Mouse (Mus musculus) heart, adult 2 months (tissue): ENCODE measurements around the gene Rbfox2. TPM values are rescaled to one million over a fixed set of nuclear protein-coding genes. Genes with fewer than 3 reads are reported as not detected.
A peak's percentile ranks its signal among the peaks of the same experiment; 100 is the strongest.

Experiments used
- DNase-seq, 2 experiments: peaks; one replicate each; pipeline ENCODE4 v3.0.0; 2021
- H3K27ac ChIP-seq: fragments of 200-600 bp; 2 replicates; pipeline ENCODE4 v1.8.1; 2022
- H3K27me3 ChIP-seq: fragments of 200-500 bp; 2 replicates; pipeline ENCODE4 v1.6.1; 2012; ENCODE audit warnings: mild to moderate bottlenecking, low read length, inconsistent platforms, mixed read lengths; ENCODE audit not compliant: control insufficient read depth, insufficient read depth
- H3K36me3 ChIP-seq: fragments of 200-500 bp; 2 replicates; pipeline ENCODE4 v1.6.1; 2012; ENCODE audit warnings: low read length, inconsistent platforms; ENCODE audit not compliant: control insufficient read depth, insufficient read depth
- H3K4me1 ChIP-seq: fragments of 200-500 bp; 2 replicates; pipeline ENCODE4 v1.6.1; 2011; ENCODE audit warnings: low read length; ENCODE audit not compliant: control insufficient read depth, insufficient read depth
- H3K4me3 ChIP-seq: fragments of 200-600 bp; 2 replicates; pipeline ENCODE4 v1.8.1; 2022
- H3K79me2 ChIP-seq: fragments of 200-500 bp; replicated peaks from 2 replicates; pipeline ENCODE4 v1.6.1; 2012; ENCODE audit warnings: mild to moderate bottlenecking, inconsistent platforms, low read length, moderate library complexity, mixed read lengths; ENCODE audit not compliant: control insufficient read depth, insufficient read depth
- H3K9ac ChIP-seq: fragments of 200-500 bp; 2 replicates; pipeline ENCODE4 v1.6.1; 2012; ENCODE audit warnings: low read depth, mild to moderate bottlenecking, control low read depth, inconsistent platforms, low read length, mixed read lengths
- CTCF ChIP-seq: fragments of 200-600 bp; IDR thresholded peaks from 2 replicates; pipeline ENCODE4 v1.8.1; 2022; ENCODE audit warnings: antibody characterized with exemption, mild to moderate bottlenecking, moderate library complexity
- EP300 ChIP-seq: fragments of 200-500 bp; IDR thresholded peaks from 2 replicates; pipeline ENCODE4 v1.6.1; 2011; ENCODE audit warnings: low read depth, low read length, control low read depth; ENCODE audit not compliant: insufficient read depth
- POLR2A ChIP-seq: fragments of 200-500 bp; IDR thresholded peaks from 2 replicates; pipeline ENCODE4 v1.6.1; 2011; ENCODE audit warnings: mild to moderate bottlenecking, low read depth, low read length, control low read depth; ENCODE audit not compliant: insufficient read depth
- WGBS: fragments of 180-500 bp; shearing (Covaris S2); methylation state at CpG from one replicate; pipeline ENCODE4 v1.1.7; 2018; 5-methylcytosine and 5-hydroxymethylcytosine counted together
- intact Hi-C: fragments of 180-260 bp; cut with DNase I; formaldehyde crosslinking; loops from one replicate; pipeline ENCODE4 v1.15.1; 2025
- polyA plus RNA-seq: library from polyadenylated mRNA; depleted of rRNA; stranded (reverse); fragments of >200 nt; gene quantifications from 2 replicates; pipeline ENCODE4 v1.2.3, GENCODE M21; 2012
- total RNA-seq, 2 experiments: library from RNA; stranded (reverse); gene quantifications; 2 replicates each; pipeline ENCODE4 v1.2.3; 2021

Gene Rbfox2
- total and polyA plus RNA-seq, 3 experiments, result 86.0 to 110 (median 106) TPM

DNA sequence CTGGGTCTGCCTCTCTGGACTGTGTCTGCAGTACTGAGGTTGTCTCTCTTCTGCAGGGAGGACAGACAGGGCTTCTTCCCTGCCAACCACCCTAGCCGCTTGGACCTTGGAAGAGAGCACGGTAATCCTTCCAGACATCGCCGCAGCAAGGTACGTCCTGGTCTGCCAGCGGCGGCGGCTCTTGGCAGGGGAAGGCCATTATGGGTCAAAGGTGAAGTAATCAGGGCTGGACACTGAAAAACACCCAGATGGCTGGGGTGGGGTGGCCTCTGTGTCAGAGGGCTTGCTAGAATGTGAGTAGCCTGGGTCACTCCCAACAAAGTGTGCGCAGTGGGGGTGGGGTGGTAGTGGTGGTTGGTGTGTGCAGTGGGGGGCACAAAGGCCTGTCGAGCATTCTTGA lies 261.2 kb downstream of the Rbfox2 start:
- 72% methylated on average over 10 of the region's 10 CpGs for WGBS
- DNase-seq, result no peak
- Histone ChIP-seq H3K4me3 (no peak overlapping the region), H3K27ac (no peak overlapping the region), H3K9ac (no peak overlapping the region), H3K27me3 (no peaks in the 10 kb centered on the region), H3K4me1 (peaks cover 4% of the 10 kb centered on the region), H3K79me2 (no peaks in the 10 kb centered on the region), H3K36me3 (no peaks in the 10 kb centered on the region)
- TF ChIP-seq CTCF (no peak), POLR2A (no peak), EP300 (no peak)
- intact Hi-C loops, result no loop called here

GRCm38 (mm10) chr15:77044597-77045320 lies 262.0 kb downstream of the Rbfox2 start, which contains the start of gene Apol6:
TSS of gene Apol6 (plus strand) at chr15:77044729.
- Histone ChIP-seq H3K4me3 (no peak within 1 kb of the TSS), H3K79me2 (no peaks in the 10 kb centered on the region), H3K9ac (no peak within 1 kb of the TSS; the same call in 1 of the 2 replicates), H3K4me1 (peaks cover 4% of the 10 kb centered on the region), H3K27me3 (no peaks in the 10 kb centered on the region), H3K27ac (no peak within 1 kb of the TSS; the same call in 1 of the 2 replicates), H3K36me3 (no peaks in the 10 kb centered on the region)
- WGBS, result 72% methylated on average over 12 of the region's 12 CpGs
- TF ChIP-seq CTCF (no peak), POLR2A (no peak), EP300 (no peak)
- no peak for DNase-seq
- intact Hi-C loops, result no loop called here

DNA sequence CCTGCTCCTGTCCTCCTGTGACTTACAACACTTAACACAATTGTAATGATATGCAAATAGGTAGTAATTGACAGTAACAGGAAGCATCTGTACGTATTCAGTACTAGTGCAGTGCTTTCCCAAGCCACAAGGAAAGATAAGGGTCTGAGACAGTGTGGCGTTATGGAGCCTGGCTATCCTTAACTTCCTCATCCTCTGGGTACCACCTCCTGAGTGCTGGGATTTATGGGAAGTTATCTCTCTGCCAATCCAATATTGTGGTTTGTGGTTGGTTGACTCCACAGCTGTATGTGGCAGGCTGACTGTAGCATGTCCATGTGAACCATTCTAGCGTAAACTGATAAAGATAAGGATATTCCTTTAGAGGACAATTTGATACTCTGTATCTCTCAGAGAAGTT lies 266.0 kb downstream of the Rbfox2 start:
- Histone ChIP-seq H3K27me3 (no peaks in the 10 kb centered on the region), H3K79me2 (no peaks in the 10 kb centered on the region), H3K9ac (no peak overlapping the region), H3K4me3 (no peak overlapping the region), H3K4me1 (peaks cover 21% of the 10 kb centered on the region), H3K36me3 (peaks cover 2% of the 10 kb centered on the region; the same call in 1 of the 2 replicates), H3K27ac (no peak overlapping the region)
- DNase-seq, result no peak
- intact Hi-C loops, result loop anchor here (2.0 kb wide), 1 partner anchor 22 kb away; no protein-coding TSS in a partner anchor
- TF ChIP-seq POLR2A, result no peak
- no peak for TF ChIP-seq CTCF
- TF ChIP-seq EP300, result no peak
- 62% methylated on average over 3 of the region's 3 CpGs for WGBS

DNA sequence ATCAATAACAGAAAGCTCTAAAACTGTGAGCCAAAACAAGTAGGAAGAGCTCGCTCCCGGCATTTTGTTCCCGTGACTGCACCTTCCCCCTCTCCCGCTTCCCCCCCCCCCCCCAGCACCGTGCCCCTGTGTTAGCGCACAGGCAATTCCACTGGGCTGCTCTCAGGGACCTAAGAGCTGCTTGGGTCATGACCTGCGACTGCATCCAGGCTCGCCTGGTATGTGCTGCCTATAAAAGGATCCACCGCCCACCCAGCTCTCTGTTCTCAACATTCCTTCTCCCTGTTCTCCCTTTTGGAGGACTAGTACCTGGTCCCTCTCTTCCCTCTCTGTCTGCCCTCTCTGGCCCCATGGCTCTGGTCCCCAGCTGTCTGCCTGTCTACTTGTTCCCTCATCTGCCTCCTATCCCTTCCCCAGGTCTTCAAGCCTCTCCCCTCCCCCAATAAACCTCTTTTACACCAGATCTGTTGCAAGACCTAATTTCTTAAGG lies 267.5 kb downstream of the Rbfox2 start:
- WGBS, result 90% methylated on average over 5 of the region's 9 CpGs

DNA sequence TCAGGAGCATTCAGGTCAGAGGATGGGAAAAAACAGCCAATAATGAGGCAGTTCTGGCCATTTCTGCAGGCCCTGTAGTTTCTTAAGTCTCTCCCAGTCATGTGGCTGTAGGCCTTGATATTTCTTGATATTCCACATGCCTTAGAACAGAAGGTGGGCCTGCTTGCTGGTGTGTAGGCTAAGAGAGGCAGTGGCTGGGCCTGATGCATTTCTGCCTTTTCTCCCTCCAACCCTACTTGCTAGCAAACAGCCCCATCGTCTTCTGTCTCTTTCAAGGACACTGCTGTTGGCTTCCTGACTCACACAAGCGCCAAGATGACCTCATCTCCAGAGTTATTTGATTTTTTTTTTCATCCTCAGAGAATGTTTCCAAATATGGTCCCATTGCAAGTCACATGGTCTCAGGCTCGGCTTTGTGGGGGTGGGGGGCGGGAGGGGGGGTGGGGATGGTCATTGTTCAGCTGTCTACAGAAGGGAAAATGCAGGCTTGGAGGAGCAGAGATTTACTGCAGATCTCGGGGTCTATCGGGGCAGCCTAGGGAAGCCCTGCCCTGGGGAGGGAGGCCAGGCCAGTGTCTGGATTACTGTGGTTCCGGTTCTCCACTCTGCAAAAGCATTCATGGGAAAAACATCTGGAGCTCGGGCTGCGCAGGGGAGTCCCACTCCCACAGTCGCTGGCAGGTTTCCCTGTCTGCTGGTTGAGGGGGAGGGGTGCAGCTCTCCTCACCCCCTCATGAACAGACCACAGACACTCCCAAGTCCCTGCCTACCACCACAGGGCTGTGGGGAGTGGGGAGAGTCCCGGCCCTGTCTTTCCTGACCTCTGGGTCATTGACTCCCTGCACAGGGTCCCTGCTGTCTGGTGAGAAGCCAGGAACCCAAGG lies 269.3 kb downstream of the Rbfox2 start:
- Histone ChIP-seq H3K27ac (peak overlapping the region; percentile 99), H3K27me3 (no peaks in the 10 kb centered on the region), H3K79me2 (no peaks in the 10 kb centered on the region), H3K4me1 (peaks cover 21% of the 10 kb centered on the region), H3K4me3 (peak overlapping the region; percentile 35; the same call in 1 of the 2 replicates), H3K36me3 (peaks cover 2% of the 10 kb centered on the region; the same call in 1 of the 2 replicates), H3K9ac (peak overlapping the region; percentile 59)
- TF ChIP-seq CTCF (no peak), POLR2A (peak; percentile 51), EP300 (peak; percentile 81)
- intact Hi-C loops, result loop anchor here (2.0 to 5.0 kb wide), 4 partner anchors 60 to 330 kb away; no protein-coding TSS in a partner anchor
- DNase-seq, result peak; percentile 83 to 88
- WGBS, result 2% methylated on average over 11 of the region's 11 CpGs

More for the DNA sequence above, 267.5 kb downstream of the Rbfox2 start:
- intact Hi-C loops, result loop anchor here (2.0 to 5.0 kb wide), 4 partner anchors 62 to 328 kb away; no protein-coding TSS in a partner anchor
- Histone ChIP-seq H3K4me1 (peaks cover 21% of the 10 kb centered on the region), H3K4me3 (no peak overlapping the region), H3K9ac (no peak overlapping the region), H3K79me2 (no peaks in the 10 kb centered on the region), H3K27me3 (no peaks in the 10 kb centered on the region), H3K36me3 (peaks cover 2% of the 10 kb centered on the region; the same call in 1 of the 2 replicates), H3K27ac (no peak overlapping the region)
- no peak for TF ChIP-seq EP300
- TF ChIP-seq POLR2A, result no peak
- TF ChIP-seq CTCF, result no peak
- no peak for DNase-seq
